Mouse (Mus musculus) CD4-positive naive resting alpha-beta T cell, adult 57 days (primary cell): ENCODE measurements around the gene Dpysl4. TPM values are rescaled to one million over a fixed set of nuclear protein-coding genes. Genes with fewer than 3 reads are reported as not detected.

Experiments used
- total RNA-seq: library from RNA; stranded (reverse); gene quantifications from one replicate; pipeline ENCODE4 v1.2.4, GENCODE M21; 2023

Gene Dpysl4
- not detected for total RNA-seq

GRCm38 (mm10) chr7:139085629-139086194 is at the start of gene Dpysl4:
Dpysl4 (plus strand) TSS chr7:139086001.

Other genes with a start within 250 kb of the Dpysl4 start
- 59.7 TPM for gene Ppp2r2d, start 239.9 kb upstream of the Dpysl4 start, total RNA-seq
- 50.2 TPM for gene Mapk1ip1, start 239.7 kb upstream of the Dpysl4 start, total RNA-seq
- 6.9 TPM for gene Bnip3, start 176.5 kb upstream of the Dpysl4 start, total RNA-seq
- gene Jakmip3, start 145.3 kb upstream of the Dpysl4 start, total RNA-seq, result not detected
- gene Lrrc27, start 127.0 kb downstream of the Dpysl4 start, total RNA-seq, result 0.71 TPM
- gene Stk32c, start 127.3 kb downstream of the Dpysl4 start, total RNA-seq, result 0.30 TPM
- 2.1 TPM for gene Pwwp2b, start 162.5 kb downstream of the Dpysl4 start, total RNA-seq